Mouse (Mus musculus): ENCODE results near the gene Zfp574.

GRCm38 (mm10) chr7:25098169-25098568 lies 25.8 kb downstream of the Zfp574 start:
- TF ChIP-seq CTCF (IDR thresholded peaks at IDR 0.05; ENCODE audit: borderline replicate concordance, control insufficient read depth, extremely low read depth, insufficient read depth, low read length, poor library complexity) = no peak
- no peak for TF ChIP-seq POLR2A (IDR thresholded peaks at IDR 0.05; ENCODE audit: control insufficient read depth, extremely low read depth, insufficient read depth, low read length, poor library complexity)

All from thymus, adult 2 months (tissue).